Mouse (Mus musculus) spleen, adult 12 weeks (tissue): ENCODE data around the gene Rbm25.
"Not testable (repeated sequence)": the region's sequence is repeated elsewhere in the genome, so short reads cannot be mapped to it uniquely, and the experiment has no call there.

Experiments used
- DNase-seq: peaks from one replicate; pipeline ENCODE4 v3.0.0; 2022; ENCODE audit warnings: low spot score

Rbm25 gene

GRCm38 (mm10) chr12:83630936-83631335 is at the start of gene Rbm25:
Gene Rbm25, plus strand, starts transcription at chr12:83631236.
- DNase-seq = not testable (repeated sequence)

GRCm38 (mm10) chr12:83582106-83582505 is 48.9 kb upstream of the Rbm25 start:
- no peak for DNase-seq

- DNase-seq = no peak
Measured at GRCm38 (mm10) chr12:83582747-83583146, 48.3 kb upstream of the Rbm25 start.

- no peak for DNase-seq
Measured at GRCm38 (mm10) chr12:83586628-83587027, 44.4 kb upstream of the Rbm25 start.

GRCm38 (mm10) chr12:83591754-83592501 is 39.1 kb upstream of the Rbm25 start:
- DNase-seq = no peak

GRCm38 (mm10) chr12:83594454-83595040 is 36.5 kb upstream of the Rbm25 start:
- no peak for DNase-seq

GRCm38 (mm10) chr12:83596191-83596954 is 34.7 kb upstream of the Rbm25 start:
- no peak for DNase-seq

- DNase-seq = peak; percentile 84
Measured at GRCm38 (mm10) chr12:83597025-83597501, 34.0 kb upstream of the Rbm25 start, which contains the start of gene Zfyve1. Gene Zfyve1, minus strand, starts transcription at chr12:83597222.

GRCm38 (mm10) chr12:83597881-83598280 is 33.2 kb upstream of the Rbm25 start:
- no peak for DNase-seq

- DNase-seq = no peak
Measured at GRCm38 (mm10) chr12:83602285-83602684, 28.8 kb upstream of the Rbm25 start.

- not testable (repeated sequence) for DNase-seq
Measured at GRCm38 (mm10) chr12:83606411-83606810, 24.6 kb upstream of the Rbm25 start.

- DNase-seq = no peak
Measured at GRCm38 (mm10) chr12:83617261-83617660, 13.8 kb upstream of the Rbm25 start.

- DNase-seq = no peak
Measured at GRCm38 (mm10) chr12:83618981-83619380, 12.1 kb upstream of the Rbm25 start.

GRCm38 (mm10) chr12:83620694-83621093 is 10.3 kb upstream of the Rbm25 start:
- not testable (repeated sequence) for DNase-seq

GRCm38 (mm10) chr12:83622031-83622755 is 8.8 kb upstream of the Rbm25 start:
- no peak for DNase-seq

- no peak for DNase-seq
Measured at GRCm38 (mm10) chr12:83624321-83624720, 6.7 kb upstream of the Rbm25 start.

- peak; percentile 92 for DNase-seq
Measured at GRCm38 (mm10) chr12:83631743-83632679, 975 bp downstream of the Rbm25 start.

- peak; percentile 46 for DNase-seq
Measured at GRCm38 (mm10) chr12:83632680-83633025, 1.6 kb downstream of the Rbm25 start.

GRCm38 (mm10) chr12:83633807-83634206 is 2.8 kb downstream of the Rbm25 start:
- no peak for DNase-seq

GRCm38 (mm10) chr12:83641233-83641632 is 10.2 kb downstream of the Rbm25 start:
- no peak for DNase-seq

GRCm38 (mm10) chr12:83643116-83643515 is 12.1 kb downstream of the Rbm25 start:
- DNase-seq = no peak
